Comparison of ENCODE assay signal across 8 mouse cellular contexts in the genomic region with DNA sequence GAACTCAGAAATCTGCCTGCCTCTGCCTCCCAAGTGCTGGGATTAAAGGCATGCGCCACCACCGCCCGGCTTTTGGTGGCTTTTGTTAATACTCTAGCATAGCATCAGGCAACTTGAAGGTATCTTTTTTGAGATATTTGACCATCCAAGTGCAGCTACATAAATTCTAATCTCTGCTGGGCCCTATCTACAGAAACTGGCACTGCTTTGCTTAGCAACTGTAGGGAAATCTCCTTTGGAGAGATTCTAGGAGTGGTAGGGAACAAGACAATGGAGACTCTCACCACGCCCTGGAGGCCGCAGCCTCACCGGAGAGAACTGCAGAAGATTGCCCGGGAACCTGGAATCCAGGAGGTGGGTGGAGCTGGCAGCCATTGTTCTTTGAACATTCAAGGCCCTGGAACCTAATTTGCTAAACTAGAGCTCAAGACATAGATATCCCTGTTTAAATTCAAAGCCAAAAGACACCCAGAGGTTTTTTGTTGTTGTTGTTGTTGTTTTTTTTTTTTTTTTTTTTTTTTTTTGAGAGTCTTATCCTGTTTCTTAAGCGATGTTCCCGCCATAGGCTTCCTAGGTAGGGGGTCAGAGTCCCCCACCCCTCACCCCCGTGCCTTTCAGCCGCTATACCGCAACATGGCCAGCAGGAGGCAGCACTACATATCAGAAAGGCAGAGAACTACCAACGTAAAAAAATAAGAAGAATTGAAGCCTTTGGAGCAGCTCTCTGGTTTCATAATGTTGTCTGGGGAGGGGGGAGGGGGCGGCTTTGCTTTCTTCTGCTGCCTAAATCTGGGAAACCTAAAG. TPM values are rescaled to one million over a fixed set of nuclear protein-coding genes. Genes with fewer than 3 reads are reported as not detected.
A peak's percentile ranks its signal among the peaks of the same experiment; 100 is the strongest.
DNase-seq lines count a peak whose midpoint lies in the region; ATAC-seq lines count a peak whose summit lies in the region.

No protein-coding gene starts in this region.

- 40% methylated on average over 14 of the region's 14 CpGs for WGBS in liver, embryonic 15.5 days (ENCODE audit: insufficient replicate concordance)

- DNase-seq in cerebellum, postnatal 14 days, result peak; percentile 34 to 69
- no peak for DNase-seq in cerebellum, adult 9-11 months
- peak; percentile 16 for DNase-seq in ovary, postnatal 36 days (ENCODE audit: low spot score)
- no peak for DNase-seq in ovary, postnatal 10 days (ENCODE audit: low spot score)
- peak; percentile 15 to 41 for DNase-seq in heart, postnatal 36 days
- peak; percentile 27 for DNase-seq in testis, postnatal 14 days (ENCODE audit: low spot score)
- no peak for DNase-seq in left cerebral cortex, postnatal 14 days (ENCODE audit: low spot score in 2 of 2)

- H3K4me1 ChIP-seq in liver, embryonic 15.5 days (replicated peaks), result peaks cover 5% of the 10 kb centered on the region; the same call in 1 of the 2 replicates

- no peak overlapping the region for H3K27ac ChIP-seq in liver, embryonic 15.5 days (replicated peaks)

- no peaks in the 10 kb centered on the region for H3K27me3 ChIP-seq in liver, embryonic 15.5 days

- H3K4me3 ChIP-seq in liver, embryonic 15.5 days (replicated peaks), result no peak overlapping the region

- no peak for ATAC-seq in liver, embryonic 15.5 days (ENCODE audit: insufficient read depth)

- H3K36me3 ChIP-seq in liver, embryonic 15.5 days (replicated peaks), result no peaks in the 10 kb centered on the region

- H3K9ac ChIP-seq in liver, embryonic 15.5 days, result no peak overlapping the region

- H3K4me2 ChIP-seq in liver, embryonic 15.5 days, result peak overlapping the region; percentile 33

- intact Hi-C loops in heart, postnatal 36 days (cut with DNase I), result loop anchor here (2.0 kb wide), 1 partner anchor 61 kb away; no protein-coding TSS in a partner anchor
- intact Hi-C loops in left cerebral cortex, postnatal 14 days (cut with DNase I), result loop anchor here (2.0 to 10.0 kb wide), 2 partner anchors 63 to 363 kb away; no protein-coding TSS in a partner anchor

- no peaks in the 10 kb centered on the region for H3K9me3 ChIP-seq in liver, embryonic 15.5 days (replicated peaks)

RNA-seq across cellular contexts. Expression of a gene that starts 34.1 kb away (rescaled TPM):
- total RNA-seq in heart, postnatal 36 days (2021), result not detected
- 1.3 and 3.6 TPM in 2 replicates for polyA plus RNA-seq in liver, embryonic 15.5 days (2015; fragmentation: Nextera tagmentation; extraction: Ambion mirVana)
- total RNA-seq in left cerebral cortex, postnatal 14 days (2021), result under 1 TPM; 0.20 to 0.57 TPM

Comparison
In these comparisons a context has a peak if more than half of its experiments do, and no peak if none do; other contexts are left out.
1. DNase-seq: peak in cerebellum, postnatal 14 days (2 of 2), ovary, postnatal 36 days (single experiment), heart, postnatal 36 days (2 of 2) and testis, postnatal 14 days (single experiment); none in cerebellum, adult 9-11 months (single experiment), ovary, postnatal 10 days (single experiment) and left cerebral cortex, postnatal 14 days (0 of 2).